Mouse (Mus musculus) hindbrain, embryonic 14.5 days (tissue): Measurements from ENCODE around the gene Rrp15. TPM values are rescaled to one million over a fixed set of nuclear protein-coding genes. Genes with fewer than 3 reads are reported as not detected.

Experiments
- ATAC-seq: fragments of 200-750 bp; cut with Nextera tagmentation; 2 replicates; pipeline ENCODE4 v1.8.0; 2017; ENCODE audit warnings: moderate number of reproducible peaks, mild to moderate bottlenecking, moderate TSS enrichment, moderate library complexity; ENCODE audit not compliant: low FRiP score
- DNase-seq: peaks from one replicate; pipeline ENCODE4 v3.0.0-alpha.2; 2015; ENCODE audit warnings: low spot score
- H3K27ac ChIP-seq: fragments of 300-500 bp; sonication (generic); 2 replicates; pipeline ENCODE4 v1.5.1; 2014; ENCODE audit warnings: mild to moderate bottlenecking, moderate library complexity
- H3K27me3 ChIP-seq: fragments of 300-500 bp; sonication (generic); 2 replicates; pipeline ENCODE4 v1.6.1; 2014; ENCODE audit warnings: mild to moderate bottlenecking, low read length, mixed read lengths; ENCODE audit not compliant: control insufficient read depth, insufficient read depth
- H3K36me3 ChIP-seq: fragments of 300-500 bp; sonication (generic); replicated peaks from 2 replicates; pipeline ENCODE4 v1.6.1; 2014; ENCODE audit not compliant: control insufficient read depth, insufficient read depth
- H3K4me1 ChIP-seq: fragments of 300-500 bp; sonication (generic); replicated peaks from 2 replicates; pipeline ENCODE4 v1.6.1; 2014; ENCODE audit warnings: antibody characterized with exemption, low read length, mixed read lengths; ENCODE audit not compliant: control insufficient read depth, insufficient read depth
- H3K4me2 ChIP-seq: fragments of 300-500 bp; sonication (generic); replicated peaks from 2 replicates; pipeline ENCODE4 v1.6.1; 2014; ENCODE audit warnings: mild to moderate bottlenecking, moderate library complexity
- H3K4me3 ChIP-seq: fragments of 300-500 bp; sonication (generic); replicated peaks from 2 replicates; pipeline ENCODE4 v1.5.1; 2014; ENCODE audit warnings: mild to moderate bottlenecking, low read length
- H3K9ac ChIP-seq: fragments of 300-500 bp; sonication (generic); 2 replicates; pipeline ENCODE4 v1.6.1; 2014
- H3K9me3 ChIP-seq: fragments of 300-500 bp; sonication (generic); 2 replicates; pipeline ENCODE4 v1.6.1; 2016; ENCODE audit warnings: low read length; ENCODE audit not compliant: control insufficient read depth
- WGBS: fragments of 180-500 bp; shearing (Covaris S2); extraction: QIAGEN DNeasy Blood & Tissue Kit; methylation state at CpG from one replicate; pipeline ENCODE4 v1.1.7; 2014; 5-methylcytosine and 5-hydroxymethylcytosine counted together
- polyA plus RNA-seq: library from polyadenylated mRNA; unstranded; fragments of >200 nt; fragmentation: Nextera tagmentation; extraction: Ambion mirVana; gene quantifications from 2 replicates; pipeline ENCODE4 v1.2.1, GENCODE M21; 2014

Gene Rrp15
- polyA plus RNA-seq, 1 experiment from 2014 or later, result 27.9 TPM

- under 1% methylated on average over 15 of the region's 15 CpGs for WGBS
- Histone ChIP-seq H3K4me2 (peak overlapping the region; percentile 92), H3K27ac (peak overlapping the region; percentile 40; the same call in 1 of the 2 replicates), H3K4me1 (peaks cover 15% of the 10 kb centered on the region), H3K27me3 (peaks cover 14% of the 10 kb centered on the region), H3K9me3 (no peaks in the 10 kb centered on the region), H3K4me3 (peak overlapping the region; percentile 68), H3K9ac (peak overlapping the region; percentile 81), H3K36me3 (no peaks in the 10 kb centered on the region)
- ATAC-seq, result no peak
- no peak for DNase-seq
These were observed 45.7 kb downstream of the Rrp15 start for GRCm38 (mm10) chr1:186703256-186703979.

GRCm38 (mm10) chr1:186702391-186703255 is 46.5 kb downstream of the Rrp15 start:
- DNase-seq (no peak), ATAC-seq (no peak)
- peaks cover 14% of the 10 kb centered on the region for H3K27me3 ChIP-seq
- peaks cover 15% of the 10 kb centered on the region for H3K4me1 ChIP-seq
- WGBS, result 19% methylated on average over 15 of the region's 15 CpGs
- H3K9ac ChIP-seq, result peak overlapping the region; percentile 81; the same call in 1 of the 2 replicates
- no peaks in the 10 kb centered on the region for H3K9me3 ChIP-seq
- H3K4me3 ChIP-seq, result peak overlapping the region; percentile 68
- no peaks in the 10 kb centered on the region for H3K36me3 ChIP-seq
- peak overlapping the region; percentile 92 for H3K4me2 ChIP-seq
- H3K27ac ChIP-seq, result peak overlapping the region; percentile 21

GRCm38 (mm10) chr1:186701206-186701905 is 47.8 kb downstream of the Rrp15 start:
- H3K4me2 ChIP-seq, result peak overlapping the region; percentile 17
- no peak for ATAC-seq
- H3K4me1 ChIP-seq, result peaks cover 15% of the 10 kb centered on the region
- no peak overlapping the region for H3K4me3 ChIP-seq
- DNase-seq, result no peak
- H3K9me3 ChIP-seq, result no peaks in the 10 kb centered on the region
- no peak overlapping the region for H3K9ac ChIP-seq
- peaks cover 14% of the 10 kb centered on the region for H3K27me3 ChIP-seq
- H3K36me3 ChIP-seq, result no peaks in the 10 kb centered on the region
- WGBS, result 82% methylated on average over 8 of the region's 8 CpGs
- no peak overlapping the region for H3K27ac ChIP-seq

DNA sequence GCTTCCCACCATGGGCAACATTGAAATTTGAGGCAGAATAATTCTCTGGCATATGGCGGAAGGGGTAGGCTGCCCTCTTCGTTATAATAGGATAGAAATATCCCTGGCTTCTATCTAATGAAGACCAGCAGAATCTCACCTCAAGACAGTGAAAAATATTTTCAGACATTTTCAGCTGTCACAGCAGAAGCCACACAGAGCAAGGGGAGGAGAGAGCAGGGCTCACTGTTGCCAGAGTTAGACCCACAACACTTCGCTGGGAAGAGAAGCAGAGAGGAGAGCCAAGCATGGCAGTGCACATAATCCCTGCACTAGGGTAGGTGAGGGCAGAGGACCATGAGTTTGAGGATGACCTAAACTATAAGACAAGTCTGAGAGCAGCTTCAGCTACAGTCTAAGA is 48.7 kb downstream of the Rrp15 start:
- Histone ChIP-seq H3K27me3 (peaks cover 14% of the 10 kb centered on the region), H3K27ac (no peak overlapping the region), H3K36me3 (no peaks in the 10 kb centered on the region), H3K9me3 (no peaks in the 10 kb centered on the region), H3K9ac (no peak overlapping the region), H3K4me1 (peaks cover 15% of the 10 kb centered on the region), H3K4me2 (0 out of 2 replicates have a peak overlapping the region, but pooled peaks have one; percentile 12), H3K4me3 (no peak overlapping the region)
- DNase-seq (no peak), ATAC-seq (no peak)
- 81% methylated on average over 3 of the region's 3 CpGs for WGBS

- H3K27ac ChIP-seq, result no peak overlapping the region
- no peak overlapping the region for H3K4me3 ChIP-seq
- H3K4me1 ChIP-seq, result peaks cover 8% of the 10 kb centered on the region; the same call in 1 of the 2 replicates
- ATAC-seq (no peak), DNase-seq (no peak)
- H3K4me2 ChIP-seq, result no peak overlapping the region
- H3K27me3 ChIP-seq, result peaks cover 7% of the 10 kb centered on the region; the same call in 1 of the 2 replicates
- 83% methylated on average over 15 of the region's 15 CpGs for WGBS
- no peak overlapping the region for H3K9ac ChIP-seq
- no peaks in the 10 kb centered on the region for H3K36me3 ChIP-seq
- H3K9me3 ChIP-seq, result no peaks in the 10 kb centered on the region
These were observed 50.4 kb downstream of the Rrp15 start for GRCm38 (mm10) chr1:186698583-186699338.

DNA sequence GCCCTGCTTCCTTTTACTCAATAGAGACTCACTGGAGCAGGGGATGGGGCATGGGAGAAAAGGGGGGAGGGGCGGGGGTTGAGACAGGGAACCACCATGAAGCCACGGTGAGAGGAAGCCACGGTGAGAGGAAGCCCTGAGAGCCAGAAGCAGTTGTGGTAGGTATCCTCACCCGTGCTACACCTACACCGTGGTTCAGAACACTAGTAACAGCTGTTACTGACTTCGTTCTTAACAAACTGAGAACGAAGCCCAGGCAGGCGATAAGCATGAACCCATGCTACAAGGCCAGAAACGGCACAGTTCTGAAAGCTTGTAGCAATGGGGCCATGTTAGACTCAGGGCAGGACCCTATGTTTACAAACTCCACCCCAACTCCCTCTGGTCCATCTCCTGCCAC is 52.9 kb downstream of the Rrp15 start:
- no peak for ATAC-seq
- H3K27me3 ChIP-seq, result no peaks in the 10 kb centered on the region
- DNase-seq, result no peak
- no peak overlapping the region for H3K4me3 ChIP-seq
- no peak overlapping the region for H3K27ac ChIP-seq
- no peak overlapping the region for H3K9ac ChIP-seq
- no peak overlapping the region for H3K4me2 ChIP-seq
- no peaks in the 10 kb centered on the region for H3K36me3 ChIP-seq
- WGBS, result 84% methylated on average over 9 of the region's 9 CpGs
- H3K4me1 ChIP-seq, result no peaks in the 10 kb centered on the region
- H3K9me3 ChIP-seq, result no peaks in the 10 kb centered on the region

DNA sequence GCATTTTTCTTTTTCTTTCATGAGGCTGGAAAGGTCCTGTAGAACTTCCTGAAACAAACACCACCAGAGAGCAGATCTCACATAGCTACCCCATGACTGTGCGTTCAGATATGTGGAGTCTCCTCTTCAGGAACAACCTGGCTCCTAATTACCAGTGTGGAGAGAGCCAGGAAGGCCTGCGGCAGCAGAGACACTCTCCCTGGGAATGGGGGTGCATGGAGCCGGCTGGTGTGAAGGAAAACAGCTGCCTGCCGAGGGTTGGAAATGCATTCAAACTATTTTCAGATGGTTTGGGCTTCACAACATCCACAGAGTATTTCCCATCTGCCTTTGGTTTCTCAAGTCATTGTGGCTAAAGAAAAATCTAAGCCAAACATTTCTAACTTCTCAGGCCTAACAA is 53.8 kb downstream of the Rrp15 start:
- no peak overlapping the region for H3K27ac ChIP-seq
- no peaks in the 10 kb centered on the region for H3K4me1 ChIP-seq
- H3K36me3 ChIP-seq, result no peaks in the 10 kb centered on the region
- no peak overlapping the region for H3K4me2 ChIP-seq
- H3K9me3 ChIP-seq, result no peaks in the 10 kb centered on the region
- DNase-seq, result no peak
- H3K27me3 ChIP-seq, result no peaks in the 10 kb centered on the region
- H3K9ac ChIP-seq, result no peak overlapping the region
- ATAC-seq, result no peak
- WGBS, result 82% methylated on average over 4 of the region's 4 CpGs
- H3K4me3 ChIP-seq, result no peak overlapping the region

DNA sequence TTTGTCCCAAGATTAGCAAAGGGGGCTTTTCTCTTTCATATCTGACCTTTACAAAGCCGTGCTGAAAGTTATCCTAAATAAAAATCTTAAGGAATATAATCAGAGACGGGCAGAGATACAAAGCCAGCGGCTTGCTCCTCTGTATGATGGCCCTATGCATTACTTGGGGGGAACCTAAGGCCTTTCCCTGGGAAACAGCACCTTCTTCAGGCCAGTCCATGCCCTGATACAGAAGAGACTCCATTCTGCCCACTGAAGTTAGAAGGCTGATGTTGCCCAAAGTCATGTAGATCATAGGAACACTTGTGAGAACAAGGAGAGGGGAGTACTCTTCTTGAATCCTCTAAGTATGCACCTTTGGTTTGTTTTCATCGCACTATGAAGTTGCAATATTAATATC is 56.8 kb downstream of the Rrp15 start:
- Histone ChIP-seq H3K4me1 (no peaks in the 10 kb centered on the region), H3K9ac (no peak overlapping the region), H3K4me2 (no peak overlapping the region), H3K27ac (no peak overlapping the region), H3K4me3 (no peak overlapping the region), H3K9me3 (no peaks in the 10 kb centered on the region), H3K27me3 (no peaks in the 10 kb centered on the region), H3K36me3 (no peaks in the 10 kb centered on the region)
- ATAC-seq (no peak), DNase-seq (no peak)
- 90% methylated on average over 4 of the region's 4 CpGs for WGBS
